Mouse (Mus musculus) stomach, postnatal 0 days (tissue): ENCODE results near the gene Ddx28.

ENCODE experiments used
- CTCF ChIP-seq: IDR thresholded peaks from 2 replicates; pipeline ENCODE4 v1.5.1; 2016; ENCODE audit warnings: antibody characterized with exemption, low read depth, mild to moderate bottlenecking, moderate library complexity
- EP300 ChIP-seq: optimal IDR thresholded peaks from 2 replicates; pipeline ENCODE3; 2016; ENCODE audit warnings: antibody characterized with exemption

DNA sequence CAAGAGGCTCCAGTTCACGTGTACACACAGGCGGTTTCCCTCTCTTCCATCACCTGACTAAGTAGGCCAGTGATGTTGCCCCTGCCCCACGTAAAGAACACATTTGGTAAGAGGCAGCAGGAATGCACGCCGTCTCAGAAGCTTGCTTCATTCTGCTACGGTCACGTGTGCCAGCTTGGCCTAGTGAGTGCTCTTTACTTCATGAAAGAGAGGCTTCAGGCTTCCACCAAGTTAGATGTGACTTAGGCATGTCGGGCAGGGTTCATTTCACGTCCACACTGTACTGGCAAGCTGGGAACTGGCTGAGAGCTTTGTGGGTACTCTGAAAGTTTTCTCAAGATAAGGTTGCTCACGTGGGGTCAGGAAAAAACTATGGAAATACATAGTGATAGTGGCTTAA is 27.0 kb upstream of the Ddx28 start:
- no peak for TF ChIP-seq CTCF
- no peak for TF ChIP-seq EP300
